Mouse (Mus musculus): ENCODE measurements at regions not wholly inside any gene's neighbourhood (a gene's known extent, or its start where the extent isn't known, plus 50 kb on each side); places are given as distances from the start of the nearest gene placed in this dataset.

DNA sequence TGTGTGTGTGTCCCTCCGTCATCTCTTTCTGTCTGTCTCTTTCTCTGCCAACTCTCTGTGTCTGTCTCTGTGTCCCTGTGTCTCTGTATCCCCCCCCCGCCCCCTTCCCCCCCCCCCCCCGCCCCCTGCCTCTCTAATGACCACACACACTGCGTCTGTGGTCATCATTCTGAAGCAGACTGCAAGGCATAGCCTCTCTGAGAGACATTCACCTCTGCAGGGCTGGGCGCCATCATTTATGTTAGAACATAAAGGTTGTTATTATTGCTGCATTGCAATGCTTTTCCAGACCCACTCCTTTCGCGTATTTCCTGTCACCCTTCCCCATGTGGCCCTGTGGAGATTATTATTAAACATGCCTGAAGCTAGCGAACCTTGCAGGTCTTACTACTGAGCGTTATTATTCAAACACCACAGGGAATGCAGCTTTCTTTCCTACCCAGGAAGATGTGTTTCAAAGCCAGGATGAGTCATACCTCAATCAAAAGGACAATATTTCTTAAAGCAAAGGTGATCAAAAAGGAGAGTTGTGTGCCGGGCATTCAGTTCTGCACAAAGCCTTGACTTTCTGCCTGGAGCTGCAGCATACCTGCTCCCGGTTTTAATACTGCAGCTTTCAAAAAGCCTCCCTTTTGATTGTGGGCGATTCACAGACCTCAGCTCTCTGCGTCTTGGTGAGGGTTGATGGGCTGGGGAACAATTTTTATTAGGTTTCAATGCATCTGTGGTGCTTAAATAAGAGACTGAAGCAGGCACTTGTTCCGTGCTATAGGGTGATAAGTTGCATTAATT, 482.6 kb upstream of the Id4 start:
- Histone ChIP-seq H3K9ac (ENCODE audit: low read depth, low read length) (peak overlapping the region; percentile 8), H3K27me3 (replicated peaks; ENCODE audit: control insufficient read depth, insufficient read depth, low read length) (no peaks in the 10 kb centered on the region), H3K4me2 (ENCODE audit: low read length) (peak overlapping the region; percentile 27), H3K27ac (ENCODE audit: low read depth, low read length) (peak overlapping the region; percentile 69), H3K4me3 (ENCODE audit: low read length) (no peak overlapping the region), H3K36me3 (ENCODE audit: control insufficient read depth, insufficient read depth, low read length) (no peaks in the 10 kb centered on the region), H3K9me3 (ENCODE audit: control insufficient read depth, low read length) (no peaks in the 10 kb centered on the region), H3K4me1 (ENCODE audit: control insufficient read depth, insufficient read depth, low read depth, low read length) (peaks cover 3% of the 10 kb centered on the region)
- WGBS: 34% methylated on average over 11 of the region's 14 CpGs
- ATAC-seq: no peak

DNA sequence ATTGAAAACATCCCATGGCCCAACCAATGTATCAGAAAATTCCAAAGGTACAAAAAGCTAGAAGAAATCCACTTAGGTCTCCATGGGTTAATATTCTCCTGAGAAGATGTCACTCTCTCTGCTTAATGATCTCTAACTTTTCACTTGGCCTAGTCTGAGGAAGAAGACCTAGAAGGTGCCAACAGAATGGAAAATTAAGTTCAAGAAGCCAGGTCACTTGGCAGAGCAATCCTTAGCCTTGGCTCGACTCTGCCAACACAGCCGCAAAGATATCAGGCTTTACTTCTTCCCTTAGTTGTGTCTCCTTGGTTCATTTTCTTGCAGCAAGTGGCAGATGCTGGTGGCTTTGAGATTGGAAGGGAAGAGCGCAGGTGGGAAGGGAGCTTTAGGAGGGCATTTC, 476.6 kb upstream of the Id4 start:
- Histone ChIP-seq H3K4me1 (ENCODE audit: control insufficient read depth, insufficient read depth, low read depth, low read length) (no peaks in the 10 kb centered on the region), H3K36me3 (ENCODE audit: control insufficient read depth, insufficient read depth, low read length) (no peaks in the 10 kb centered on the region), H3K9me3 (ENCODE audit: control insufficient read depth, low read length) (no peaks in the 10 kb centered on the region), H3K4me3 (ENCODE audit: low read length) (no peak overlapping the region), H3K27ac (ENCODE audit: low read depth, low read length) (no peak overlapping the region), H3K9ac (ENCODE audit: low read depth, low read length) (no peak overlapping the region), H3K27me3 (replicated peaks; ENCODE audit: control insufficient read depth, insufficient read depth, low read length) (no peaks in the 10 kb centered on the region), H3K4me2 (ENCODE audit: low read length) (no peak overlapping the region)
- 88% methylated on average over 3 of the region's 3 CpGs for WGBS
- no peak for ATAC-seq

DNA sequence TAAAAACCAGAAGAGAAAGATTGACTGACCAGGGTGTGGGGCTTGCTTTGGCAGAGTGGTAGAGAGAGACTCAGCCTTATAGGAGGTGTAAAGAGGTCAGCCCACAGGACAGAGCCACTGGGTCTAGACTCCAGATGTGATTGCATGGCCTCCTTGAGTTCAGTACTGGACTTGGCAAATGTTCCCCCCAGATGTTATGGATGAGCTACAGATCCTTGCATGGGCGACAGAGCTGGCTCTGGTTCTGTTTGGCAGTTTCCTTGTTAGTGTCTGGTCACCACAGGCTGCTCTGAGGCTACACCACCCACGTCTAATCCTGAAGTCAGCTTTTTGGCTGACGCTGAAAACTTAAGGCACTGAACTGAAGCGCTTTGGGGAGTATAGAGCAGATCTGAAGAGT, 463.2 kb upstream of the Id4 start:
- H3K9me3 ChIP-seq (ENCODE audit: control insufficient read depth, low read length): no peaks in the 10 kb centered on the region
- H3K27ac ChIP-seq (ENCODE audit: low read depth, low read length): no peak overlapping the region
- no peak overlapping the region for H3K9ac ChIP-seq (ENCODE audit: low read depth, low read length)
- 77% methylated on average over 4 of the region's 4 CpGs for WGBS
- no peaks in the 10 kb centered on the region for H3K36me3 ChIP-seq (ENCODE audit: control insufficient read depth, insufficient read depth, low read length)
- no peak overlapping the region for H3K4me2 ChIP-seq (ENCODE audit: low read length)
- no peak for ATAC-seq
- no peaks in the 10 kb centered on the region for H3K4me1 ChIP-seq (ENCODE audit: control insufficient read depth, insufficient read depth, low read depth, low read length)
- no peak overlapping the region for H3K4me3 ChIP-seq (ENCODE audit: low read length)
- no peaks in the 10 kb centered on the region; the same call in 1 of the 2 replicates for H3K27me3 ChIP-seq (replicated peaks; ENCODE audit: control insufficient read depth, insufficient read depth, low read length)

DNA sequence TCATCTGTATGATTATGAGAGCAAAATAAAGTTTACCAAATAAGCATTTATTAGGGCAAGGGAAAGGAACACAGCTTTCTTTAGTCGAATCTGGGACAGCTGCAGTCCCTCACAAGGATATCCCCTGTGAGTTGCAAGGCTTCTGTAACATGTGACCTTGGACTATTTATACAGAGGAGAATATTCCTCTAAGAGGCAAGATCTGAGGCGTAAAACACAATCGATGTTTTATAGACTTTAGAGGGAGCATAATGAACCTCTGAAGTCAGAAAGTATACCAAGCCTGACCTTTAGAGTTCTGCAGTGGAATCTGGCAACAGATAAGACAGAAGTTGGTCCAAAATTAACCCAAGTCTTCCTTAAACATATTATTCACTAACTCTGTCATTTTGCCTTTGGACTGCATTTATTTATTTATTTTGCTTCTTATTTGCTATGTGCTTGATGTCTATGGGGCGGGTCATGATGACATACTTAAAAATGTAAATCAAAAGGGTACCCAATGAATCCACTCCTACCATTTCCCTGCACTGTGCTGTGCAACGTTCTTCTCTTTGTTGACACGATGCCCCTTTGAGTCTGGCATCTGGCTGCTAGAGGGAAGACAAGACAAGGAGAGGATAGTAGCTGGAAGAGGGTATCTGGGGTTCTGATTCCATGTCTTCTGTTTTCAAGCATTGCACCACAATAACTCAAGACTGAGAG, 449.2 kb upstream of the Id4 start:
- H3K27me3 ChIP-seq (replicated peaks; ENCODE audit: control insufficient read depth, insufficient read depth, low read length): no peaks in the 10 kb centered on the region
- H3K4me2 ChIP-seq (ENCODE audit: low read length): no peak overlapping the region
- no peak for ATAC-seq
- no peaks in the 10 kb centered on the region for H3K4me1 ChIP-seq (ENCODE audit: control insufficient read depth, insufficient read depth, low read depth, low read length)
- no peak overlapping the region for H3K27ac ChIP-seq (ENCODE audit: low read depth, low read length)
- 82% methylated on average over 6 of the region's 6 CpGs for WGBS
- no peaks in the 10 kb centered on the region for H3K9me3 ChIP-seq (ENCODE audit: control insufficient read depth, low read length)
- H3K4me3 ChIP-seq (ENCODE audit: low read length): no peak overlapping the region
- H3K9ac ChIP-seq (ENCODE audit: low read depth, low read length): no peak overlapping the region
- no peaks in the 10 kb centered on the region for H3K36me3 ChIP-seq (ENCODE audit: control insufficient read depth, insufficient read depth, low read length)

DNA sequence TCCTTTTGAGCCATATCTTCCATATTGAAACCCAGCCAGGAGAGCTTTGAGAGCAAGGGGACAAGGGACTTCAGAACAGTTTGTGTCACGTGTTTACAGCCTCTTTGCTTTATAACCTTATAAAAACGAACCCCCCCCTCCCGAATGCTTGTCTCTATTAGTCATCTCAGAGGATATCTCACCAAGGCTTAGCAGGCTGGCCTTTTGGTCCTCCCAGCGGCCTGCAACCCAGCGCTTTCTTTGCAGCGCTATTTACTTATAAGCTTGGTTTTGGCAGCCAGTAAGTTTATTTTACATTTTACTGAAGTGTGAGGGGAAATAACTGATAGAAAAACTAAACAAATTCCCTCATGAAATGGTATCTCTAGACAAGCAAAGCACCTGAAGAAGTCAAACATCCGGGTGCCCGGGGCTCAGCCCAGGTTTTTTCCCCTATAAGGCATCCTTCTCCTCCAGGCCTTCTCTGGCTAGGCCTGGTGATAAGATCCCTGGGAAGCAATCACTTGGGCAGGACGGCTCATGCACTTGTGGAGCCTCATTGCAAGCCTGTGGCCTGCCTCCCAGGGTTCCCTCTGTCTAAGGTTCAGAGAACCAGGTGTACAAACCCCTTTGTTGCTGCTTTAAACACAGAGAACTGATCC, 442.0 kb upstream of the Id4 start:
- no peaks in the 10 kb centered on the region for H3K27me3 ChIP-seq (replicated peaks; ENCODE audit: control insufficient read depth, insufficient read depth, low read length)
- H3K9ac ChIP-seq (ENCODE audit: low read depth, low read length): no peak overlapping the region
- H3K4me2 ChIP-seq (ENCODE audit: low read length): no peak overlapping the region
- H3K9me3 ChIP-seq (ENCODE audit: control insufficient read depth, low read length): no peaks in the 10 kb centered on the region
- no peak for ATAC-seq
- H3K36me3 ChIP-seq (ENCODE audit: control insufficient read depth, insufficient read depth, low read length): no peaks in the 10 kb centered on the region
- no peak overlapping the region for H3K27ac ChIP-seq (ENCODE audit: low read depth, low read length)
- no peaks in the 10 kb centered on the region for H3K4me1 ChIP-seq (ENCODE audit: control insufficient read depth, insufficient read depth, low read depth, low read length)
- WGBS: 82% methylated on average over 9 of the region's 9 CpGs
- no peak overlapping the region for H3K4me3 ChIP-seq (ENCODE audit: low read length)

DNA sequence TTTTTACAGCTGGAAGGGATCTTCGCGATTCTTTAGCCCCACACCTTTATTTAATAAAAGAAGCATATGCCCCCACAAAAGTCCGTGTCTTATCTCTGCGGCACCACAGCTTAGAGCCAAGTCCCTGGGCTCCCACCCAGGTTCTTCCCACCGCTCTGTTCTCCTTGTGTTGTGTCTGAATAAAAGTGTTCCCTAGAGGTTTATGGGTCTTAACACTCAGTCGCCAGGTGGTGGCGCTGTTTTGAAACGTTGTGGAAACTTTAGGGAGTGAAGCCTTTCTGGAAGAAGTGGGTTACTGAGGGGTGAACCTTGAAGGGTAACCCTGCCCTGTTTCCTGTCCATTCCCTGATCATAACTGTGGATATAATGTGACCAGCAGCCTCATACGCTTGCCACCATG, 424.5 kb upstream of the Id4 start:
- no peak overlapping the region for H3K4me3 ChIP-seq (ENCODE audit: low read length)

DNA sequence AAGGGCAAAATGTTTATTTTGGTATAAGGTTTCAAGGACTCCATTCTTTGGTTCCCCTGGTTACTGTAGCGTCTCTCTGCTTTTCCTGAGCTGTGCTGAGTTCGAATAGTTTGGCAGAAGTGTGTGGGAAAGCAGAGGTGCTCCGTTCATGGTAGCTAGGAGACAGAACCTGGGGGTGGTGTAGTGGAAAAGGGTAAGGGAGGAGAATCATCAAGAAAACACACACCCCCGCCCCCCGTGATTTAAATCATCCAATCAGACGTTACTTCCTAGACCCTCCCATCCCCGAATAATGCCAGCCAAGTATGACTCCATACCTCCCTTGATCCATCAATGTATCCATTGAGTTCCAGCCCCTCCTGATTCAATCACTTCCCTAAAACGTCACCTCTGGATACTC, 418.6 kb upstream of the Id4 start:
- ATAC-seq: no peak
- Histone ChIP-seq H3K9me3 (ENCODE audit: control insufficient read depth, low read length) (no peaks in the 10 kb centered on the region), H3K9ac (ENCODE audit: low read depth, low read length) (no peak overlapping the region), H3K36me3 (ENCODE audit: control insufficient read depth, insufficient read depth, low read length) (no peaks in the 10 kb centered on the region), H3K4me3 (ENCODE audit: low read length) (no peak overlapping the region), H3K4me1 (ENCODE audit: control insufficient read depth, insufficient read depth, low read depth, low read length) (peaks cover 10% of the 10 kb centered on the region), H3K27ac (ENCODE audit: low read depth, low read length) (no peak overlapping the region), H3K4me2 (ENCODE audit: low read length) (no peak overlapping the region), H3K27me3 (replicated peaks; ENCODE audit: control insufficient read depth, insufficient read depth, low read length) (no peaks in the 10 kb centered on the region)
- WGBS: 86% methylated on average over 8 of the region's 8 CpGs

More for the DNA sequence above, 424.5 kb upstream of the Id4 start:
- no peaks in the 10 kb centered on the region for H3K36me3 ChIP-seq (ENCODE audit: control insufficient read depth, insufficient read depth, low read length)
- 38% methylated on average over 9 of the region's 9 CpGs for WGBS
- no peak overlapping the region for H3K4me2 ChIP-seq (ENCODE audit: low read length)
- no peak overlapping the region for H3K27ac ChIP-seq (ENCODE audit: low read depth, low read length)
- no peaks in the 10 kb centered on the region for H3K27me3 ChIP-seq (replicated peaks; ENCODE audit: control insufficient read depth, insufficient read depth, low read length)
- ATAC-seq: no peak
- H3K4me1 ChIP-seq (ENCODE audit: control insufficient read depth, insufficient read depth, low read depth, low read length): no peaks in the 10 kb centered on the region
- no peaks in the 10 kb centered on the region for H3K9me3 ChIP-seq (ENCODE audit: control insufficient read depth, low read length)
- no peak overlapping the region for H3K9ac ChIP-seq (ENCODE audit: low read depth, low read length)

DNA sequence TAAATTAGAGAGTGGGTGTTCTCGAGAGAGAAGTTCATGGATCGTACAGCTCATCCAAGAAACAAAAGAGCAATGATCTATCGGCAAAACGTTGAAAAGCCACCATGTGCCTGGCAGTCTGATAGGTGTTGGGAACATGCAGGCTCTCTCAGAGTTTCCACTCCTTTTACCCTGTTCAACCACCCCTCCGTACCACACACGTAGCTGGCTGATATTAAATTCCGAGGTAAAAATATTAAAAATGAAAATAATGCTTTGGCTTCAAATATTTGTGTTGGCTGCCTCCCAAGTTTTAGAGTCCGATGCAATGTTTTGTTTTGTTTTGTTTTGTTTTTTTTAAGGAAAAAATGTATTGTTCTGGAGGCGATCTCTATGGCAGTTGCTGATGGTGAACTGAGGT, 418.0 kb upstream of the Id4 start:
- Histone ChIP-seq H3K4me3 (ENCODE audit: low read length) (no peak overlapping the region), H3K9ac (ENCODE audit: low read depth, low read length) (no peak overlapping the region), H3K27me3 (replicated peaks; ENCODE audit: control insufficient read depth, insufficient read depth, low read length) (no peaks in the 10 kb centered on the region), H3K4me1 (ENCODE audit: control insufficient read depth, insufficient read depth, low read depth, low read length) (peaks cover 10% of the 10 kb centered on the region), H3K27ac (ENCODE audit: low read depth, low read length) (peak overlapping the region; percentile 5; the same call in 1 of the 2 replicates), H3K4me2 (ENCODE audit: low read length) (no peak overlapping the region), H3K36me3 (ENCODE audit: control insufficient read depth, insufficient read depth, low read length) (no peaks in the 10 kb centered on the region), H3K9me3 (ENCODE audit: control insufficient read depth, low read length) (no peaks in the 10 kb centered on the region)
- WGBS: 71% methylated on average over 9 of the region's 9 CpGs
- ATAC-seq: no peak

Measured in hindbrain, embryonic 16.5 days (tissue).